Mouse (Mus musculus): ENCODE measurements around the gene Mndal. TPM values are rescaled to one million over a fixed set of nuclear protein-coding genes. Genes with fewer than 3 reads are reported as not detected.
"Not testable (repeated sequence)": the region's sequence is repeated elsewhere in the genome, so short reads cannot be mapped to it uniquely, and the experiment has no call there.

Gene Mndal
- total RNA-seq (2017), result 122 and 152 TPM in 2 replicates

DNA sequence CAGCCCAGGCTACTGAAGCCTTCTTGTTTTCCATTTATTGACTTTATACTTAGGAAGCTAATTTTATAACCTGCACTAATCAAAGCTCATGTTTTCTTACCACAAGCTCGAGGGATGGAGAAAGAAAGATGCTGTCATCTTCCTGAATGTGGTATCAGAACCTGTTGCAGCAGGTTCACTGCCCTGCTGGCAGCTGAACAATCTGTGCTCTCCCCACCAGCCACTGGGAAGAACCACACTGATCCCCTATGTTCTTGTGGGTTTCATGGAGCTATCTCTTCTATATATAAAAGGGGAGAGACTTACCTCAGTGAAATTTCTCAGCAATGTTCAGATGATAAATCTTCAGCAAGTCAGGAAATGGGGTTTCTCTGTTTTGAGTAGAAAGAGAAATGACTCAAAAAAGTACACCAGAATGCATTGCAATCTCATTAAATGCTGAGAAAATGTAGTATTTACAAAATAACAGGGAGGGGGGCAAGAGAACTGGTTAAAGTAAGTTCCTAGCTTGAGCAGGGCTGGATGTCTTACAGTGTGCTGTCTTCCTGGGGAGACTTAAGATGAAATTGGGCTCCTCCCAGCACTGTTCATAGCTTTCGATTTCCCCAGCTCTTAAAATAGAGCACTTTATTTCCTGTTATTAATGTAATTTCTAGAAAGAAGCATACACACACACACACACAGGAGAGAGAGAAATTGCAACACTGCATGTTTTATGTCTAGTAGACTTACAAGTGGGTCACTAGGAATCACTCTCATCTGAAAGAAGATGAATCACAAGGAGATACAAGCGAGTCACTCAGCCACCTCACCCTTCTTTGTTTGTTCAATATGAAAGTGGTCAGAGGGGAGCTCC is at the start of gene Mndal, which contains the start of gene Ifi203:
Gene Mndal, minus strand, starts transcription at position 568 of the 856 bp plus-strand sequence.
Gene Ifi203, minus strand, starts transcription at position 749 of the 856 bp plus-strand sequence.
- peak; percentile 58 for ATAC-seq (replicated peaks; ENCODE audit: low read depth, poor library complexity, severe bottlenecking)

DNA sequence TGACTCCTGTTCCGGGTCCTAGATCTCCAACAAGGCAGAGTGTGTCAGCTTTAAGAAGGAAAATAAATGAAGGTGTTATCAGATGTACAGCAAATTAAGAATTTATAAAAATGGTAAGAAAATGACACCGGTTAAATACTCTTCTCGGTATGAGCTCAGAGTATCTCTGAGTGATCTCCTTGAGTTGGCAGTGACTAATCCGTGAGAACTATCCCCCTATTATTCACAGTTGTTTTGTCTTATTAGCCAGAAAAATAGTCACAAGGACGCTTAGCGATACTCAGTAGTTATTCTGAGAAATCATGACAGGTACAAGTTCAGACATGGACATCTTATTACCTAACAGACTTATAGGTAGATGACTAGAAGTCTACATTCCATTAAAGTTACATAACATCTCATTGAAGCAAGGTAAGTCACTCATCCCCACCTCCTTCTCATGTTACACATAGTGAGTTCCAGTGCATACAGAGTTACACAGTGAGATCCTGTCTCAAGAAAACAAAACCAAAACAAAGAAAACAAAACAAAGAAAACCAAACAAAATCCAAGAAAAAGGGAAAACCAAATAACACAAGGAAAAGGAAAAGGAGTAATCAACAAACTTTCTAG is 40.5 kb upstream of the Mndal start, which contains the start of gene Ifi202b:
Gene Ifi202b, minus strand, starts transcription at position 51 of the 612 bp plus-strand sequence.
- ATAC-seq (replicated peaks; ENCODE audit: low read depth, poor library complexity, severe bottlenecking), result not testable (repeated sequence)

DNA sequence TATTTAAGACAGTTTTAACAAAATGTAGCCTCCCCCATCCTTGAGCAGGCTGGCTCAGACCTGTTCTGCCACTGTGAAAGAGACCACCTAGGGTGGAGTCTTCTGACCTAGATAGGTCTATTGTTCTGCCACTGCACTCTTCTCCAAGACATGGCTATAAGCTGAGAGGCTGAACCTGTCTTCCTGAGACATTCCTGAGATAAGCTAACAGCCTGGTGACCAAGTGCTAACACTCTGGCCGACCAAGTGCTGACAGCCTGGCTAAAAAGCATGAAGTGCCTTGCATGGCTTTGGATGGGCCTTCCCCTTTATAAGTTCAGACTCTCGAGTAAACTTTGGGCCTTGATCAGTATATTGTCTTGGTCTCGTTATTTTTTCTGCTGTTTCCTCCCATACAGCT is 38.7 kb upstream of the Mndal start:
- not testable (repeated sequence) for ATAC-seq (replicated peaks; ENCODE audit: low read depth, poor library complexity, severe bottlenecking)

GRCm38 (mm10) chr1:173977622-173978021 is 35.3 kb upstream of the Mndal start:
- ATAC-seq (replicated peaks; ENCODE audit: low read depth, poor library complexity, severe bottlenecking), result peak; percentile 99

DNA sequence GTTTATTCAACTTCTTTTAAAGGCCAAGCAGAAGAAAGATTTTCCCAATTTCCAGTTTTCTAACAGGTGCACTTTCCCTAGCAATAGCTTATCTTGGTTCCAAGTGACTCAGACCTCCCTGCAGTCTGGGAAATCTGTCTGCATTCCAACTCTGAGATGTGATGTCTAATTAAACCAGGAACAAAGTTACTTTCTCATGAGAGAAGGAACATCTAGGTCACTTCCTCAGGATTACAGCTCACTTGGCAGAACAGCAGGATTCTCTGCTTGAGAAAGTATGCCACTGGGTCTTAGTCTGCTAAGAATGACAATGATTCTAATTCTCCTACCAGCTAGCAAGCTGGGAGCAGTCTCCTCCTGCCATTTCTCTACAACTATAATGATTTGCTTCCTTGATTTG is 30.8 kb upstream of the Mndal start:
- ATAC-seq (replicated peaks; ENCODE audit: low read depth, poor library complexity, severe bottlenecking), result no peak

- ATAC-seq (replicated peaks; ENCODE audit: low read depth, poor library complexity, severe bottlenecking), result not testable (repeated sequence)
Observed at GRCm38 (mm10) chr1:173961491-173961890, 19.2 kb upstream of the Mndal start.

DNA sequence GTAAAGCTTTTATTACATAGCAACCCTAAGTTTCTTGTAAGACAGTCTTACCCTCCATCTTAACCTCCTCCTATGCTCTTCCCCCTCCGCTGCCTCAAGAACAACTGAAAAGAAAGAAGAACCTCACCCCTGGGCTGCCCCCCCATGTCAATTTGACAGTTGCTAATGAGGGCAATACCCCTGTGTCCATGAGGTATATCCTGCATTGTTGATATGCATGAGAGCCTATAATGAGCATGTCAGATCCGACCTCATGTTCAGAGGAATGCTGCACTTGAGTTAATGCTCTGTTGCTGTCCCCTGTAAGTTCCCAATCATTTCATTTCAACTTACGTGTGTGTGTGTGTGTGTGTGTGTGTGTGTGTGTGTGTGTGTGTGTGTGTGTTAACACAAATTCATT is 17.7 kb upstream of the Mndal start:
- not testable (repeated sequence) for ATAC-seq (replicated peaks; ENCODE audit: low read depth, poor library complexity, severe bottlenecking)

- ATAC-seq (replicated peaks; ENCODE audit: low read depth, poor library complexity, severe bottlenecking), result not testable (repeated sequence)
Observed at GRCm38 (mm10) chr1:173955839-173956527, 13.7 kb upstream of the Mndal start.

- no peak for ATAC-seq (replicated peaks; ENCODE audit: low read depth, poor library complexity, severe bottlenecking)
Observed at GRCm38 (mm10) chr1:173955071-173955796, 12.9 kb upstream of the Mndal start.

DNA sequence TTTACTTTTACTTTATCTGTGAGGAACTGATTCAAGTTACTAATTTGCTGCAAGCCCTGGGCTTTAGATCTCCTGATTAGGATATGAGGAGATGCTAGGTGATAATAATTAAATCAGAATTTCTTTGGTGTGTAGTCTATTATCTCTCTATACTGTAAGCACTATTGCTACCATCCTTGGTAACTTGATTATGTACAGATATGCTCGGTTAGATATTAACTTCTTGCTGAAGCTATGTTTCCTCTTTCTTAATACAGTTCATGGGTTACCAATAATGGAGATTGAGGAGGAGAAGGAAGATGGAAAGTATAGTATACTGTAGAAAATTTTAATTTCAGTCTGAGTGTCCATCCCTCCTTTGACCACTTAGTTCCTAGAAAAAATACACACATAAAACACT is 11.3 kb upstream of the Mndal start:
- ATAC-seq (replicated peaks; ENCODE audit: low read depth, poor library complexity, severe bottlenecking), result no peak

- peak; percentile 93 for ATAC-seq (replicated peaks; ENCODE audit: low read depth, poor library complexity, severe bottlenecking)
Observed at GRCm38 (mm10) chr1:173949044-173949443, 6.8 kb upstream of the Mndal start.

DNA sequence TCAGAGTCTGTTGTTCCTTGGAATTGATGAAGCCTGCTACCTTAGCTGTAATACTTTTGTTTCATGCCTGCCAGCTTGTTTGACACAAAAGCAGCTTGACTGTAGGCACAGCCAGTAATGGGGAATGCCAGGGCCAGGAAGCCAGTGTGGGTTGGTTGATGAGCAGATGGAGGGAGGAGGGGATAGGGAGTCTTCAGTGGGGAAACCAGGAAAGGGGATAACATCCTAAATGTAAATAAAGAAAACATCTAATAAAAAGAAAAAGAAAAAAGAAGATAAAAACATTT is 432 bp upstream of the Mndal start:
- ATAC-seq (replicated peaks; ENCODE audit: low read depth, poor library complexity, severe bottlenecking), result not testable (repeated sequence)

- peak; percentile 48 for ATAC-seq (replicated peaks; ENCODE audit: low read depth, poor library complexity, severe bottlenecking)
Observed at GRCm38 (mm10) chr1:173941522-173941921, 769 bp downstream of the Mndal start.

DNA sequence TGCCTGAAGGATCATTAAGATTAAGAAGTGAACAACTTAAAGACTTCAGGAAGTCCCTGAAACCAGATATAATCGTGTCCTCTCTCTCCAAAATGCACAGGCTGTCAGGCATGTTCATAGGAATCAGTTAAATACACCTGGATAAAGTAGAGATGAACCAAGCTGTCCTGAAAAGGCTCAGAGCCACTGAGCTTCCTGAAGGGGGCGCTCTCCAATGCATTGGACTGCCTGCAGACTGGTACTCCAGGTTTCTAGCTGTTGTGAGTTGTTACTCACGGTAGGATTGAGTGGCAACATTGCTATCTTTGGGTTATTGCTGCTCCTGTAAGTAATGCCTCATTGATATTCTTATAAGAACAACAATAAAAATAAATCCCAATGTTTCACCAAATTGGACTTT is 23.0 kb downstream of the Mndal start:
- not testable (repeated sequence) for ATAC-seq (replicated peaks; ENCODE audit: low read depth, poor library complexity, severe bottlenecking)

DNA sequence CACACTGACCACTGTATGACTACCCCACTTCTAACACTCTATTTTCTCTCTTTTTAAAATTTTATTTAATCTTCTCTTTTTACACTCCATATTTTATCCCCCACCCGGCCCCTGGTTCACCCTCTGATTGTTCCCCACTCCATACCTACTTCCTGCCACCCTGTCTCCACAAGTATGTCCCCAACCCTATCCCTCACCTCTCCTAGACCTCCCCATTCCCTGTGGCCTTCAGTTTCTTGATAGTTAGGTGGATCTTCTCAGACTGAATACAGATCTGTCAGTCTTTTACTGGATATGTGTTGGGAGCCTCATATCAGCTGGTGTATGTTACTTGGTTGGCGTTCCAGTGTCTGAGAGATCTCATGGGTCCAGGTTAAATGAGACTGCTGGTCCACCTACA is 27.7 kb downstream of the Mndal start:
- ATAC-seq (replicated peaks; ENCODE audit: low read depth, poor library complexity, severe bottlenecking), result no peak

DNA sequence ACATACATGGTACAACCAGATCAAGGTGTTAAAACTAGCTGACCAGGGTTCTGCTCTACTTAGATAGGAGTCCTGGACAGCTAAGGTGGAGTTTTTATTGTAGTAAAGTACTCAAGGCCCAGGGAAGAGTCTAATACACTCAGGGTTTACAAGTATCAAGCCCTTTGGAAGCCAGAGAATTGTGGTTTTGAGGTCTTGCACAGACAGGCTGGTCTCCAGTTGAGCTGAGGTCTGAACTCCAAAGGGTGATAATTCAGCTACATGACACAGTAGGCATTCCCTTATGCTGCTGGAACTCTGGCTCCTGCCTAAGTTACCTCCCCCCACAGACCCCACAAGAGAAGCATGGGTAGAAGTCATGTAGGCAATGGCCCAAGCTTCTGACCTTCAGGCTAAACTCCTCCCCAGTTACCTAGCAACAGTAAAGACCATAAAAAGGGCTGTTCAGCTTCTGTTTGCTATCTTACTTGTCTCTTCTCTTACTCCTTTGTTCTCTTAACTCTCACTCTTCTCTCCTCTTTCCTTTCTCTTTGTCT is 29.0 kb downstream of the Mndal start:
- peak; percentile 29 for ATAC-seq (replicated peaks; ENCODE audit: low read depth, poor library complexity, severe bottlenecking)

GRCm38 (mm10) chr1:173912548-173913255 is 29.6 kb downstream of the Mndal start, which contains the start of gene Ifi211:
Gene Ifi211, minus strand, starts transcription at chr1:173913046.
- ATAC-seq (replicated peaks; ENCODE audit: low read depth, poor library complexity, severe bottlenecking), result peak; percentile 85

DNA sequence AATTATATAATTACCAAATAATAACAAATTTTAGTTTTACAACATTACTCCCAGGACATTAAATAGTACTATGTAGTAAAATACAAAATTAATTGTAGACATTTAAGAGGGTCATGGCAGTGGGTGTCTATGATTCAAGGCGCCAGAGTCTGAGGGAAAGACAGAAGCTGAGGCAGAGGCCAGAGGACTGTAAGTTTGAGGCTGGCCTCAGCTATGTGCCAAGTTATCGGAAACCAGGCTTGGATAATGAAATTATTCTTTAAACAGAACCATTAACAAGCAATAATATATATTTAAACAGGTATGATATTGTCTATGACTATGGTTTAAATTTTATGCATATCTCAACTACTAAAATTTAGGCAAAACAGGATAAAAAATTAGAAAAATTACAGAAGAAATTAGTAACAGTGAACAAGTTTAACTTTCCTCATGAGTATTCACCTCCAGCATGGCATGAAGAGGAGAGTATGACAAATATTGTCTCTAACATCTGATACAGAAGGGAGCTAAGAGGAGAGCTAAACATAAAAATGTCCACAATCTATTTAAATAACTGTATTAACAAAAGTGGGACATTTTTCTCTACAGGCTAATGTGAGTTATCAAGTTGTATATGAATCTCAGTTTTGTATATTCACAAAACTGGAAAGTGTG is 30.4 kb downstream of the Mndal start:
- ATAC-seq (replicated peaks; ENCODE audit: low read depth, poor library complexity, severe bottlenecking), result no peak

GRCm38 (mm10) chr1:173908390-173908789 is 33.9 kb downstream of the Mndal start:
- ATAC-seq (replicated peaks; ENCODE audit: low read depth, poor library complexity, severe bottlenecking), result peak; percentile 31

All from common myeloid progenitor, adult 5-6 weeks (primary cell).